Mouse (Mus musculus) urinary bladder, postnatal 25 days (tissue): Measurements from ENCODE around the gene Ap5z1.

Source experiments
- DNase-seq: peaks from one replicate; pipeline ENCODE4 v3.0.0; 2022; ENCODE audit warnings: low spot score

The Ap5z1 gene

GRCm38 (mm10) chr5:142520360-142520759 lies 56.6 kb downstream of the Ap5z1 start:
- DNase-seq: no peak

- no peak for DNase-seq
These were observed 57.6 kb downstream of the Ap5z1 start for GRCm38 (mm10) chr5:142521195-142521866.

GRCm38 (mm10) chr5:142524711-142525464 lies 61.1 kb downstream of the Ap5z1 start:
- no peak for DNase-seq
